Mouse (Mus musculus) ovary, postnatal 36 days (tissue): ENCODE results near the gene Slc22a21.
"Not testable (repeated sequence)": the region's sequence is repeated elsewhere in the genome, so short reads cannot be mapped to it uniquely, and the experiment has no call there.

ENCODE experiments used
- DNase-seq: peaks from one replicate; pipeline ENCODE4 v3.0.0; 2022; ENCODE audit warnings: low spot score, mixed read lengths

The Slc22a21 gene

DNA sequence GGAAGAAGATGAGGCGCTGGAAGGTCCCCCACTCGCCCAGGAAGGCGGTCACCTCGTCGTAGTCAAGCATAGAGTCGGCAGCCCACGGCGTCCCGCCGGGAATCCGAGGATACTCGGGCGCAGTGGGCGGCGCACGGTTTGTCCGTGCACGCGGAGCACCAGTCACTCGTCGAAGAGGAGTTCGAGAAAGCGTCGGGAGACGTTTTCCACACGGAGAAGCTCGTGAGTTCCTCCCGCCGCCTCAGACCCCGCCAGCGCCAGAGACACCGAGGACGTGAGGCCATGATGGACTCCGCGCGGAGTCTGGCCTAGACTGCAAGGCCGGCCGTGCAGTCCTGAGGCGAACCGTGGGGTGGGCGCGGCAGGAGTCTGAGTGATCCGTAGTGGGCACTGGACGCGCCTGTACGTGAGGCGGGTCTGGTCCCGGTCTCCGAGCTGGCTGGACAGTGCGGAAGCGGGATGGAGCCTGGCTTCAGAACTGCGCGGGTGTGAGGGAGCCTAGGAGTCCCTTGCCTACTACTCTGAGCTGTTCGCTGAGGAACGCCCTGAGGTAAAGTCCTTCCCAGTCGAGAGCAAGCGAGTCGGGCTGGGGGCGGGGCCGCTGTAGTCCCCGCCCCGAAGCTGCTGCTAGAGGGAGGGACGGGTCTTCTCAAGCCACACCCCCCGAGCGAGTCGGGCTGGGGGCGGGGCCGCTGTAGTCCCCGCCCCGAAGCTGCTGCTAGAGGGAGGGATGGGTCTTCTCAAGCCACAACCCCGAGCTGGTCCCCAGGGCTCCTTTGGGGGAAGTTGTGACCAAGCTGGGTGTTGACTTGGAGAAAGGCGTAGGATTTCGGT lies at the start of gene Slc22a21:
Gene Slc22a21, minus strand, starts transcription at position 545 of the 834 bp plus-strand sequence.
- DNase-seq = peak; percentile 74

- no peak for DNase-seq
These were observed 48.9 kb upstream of the Slc22a21 start for GRCm38 (mm10) chr11:54028997-54029396.

DNA sequence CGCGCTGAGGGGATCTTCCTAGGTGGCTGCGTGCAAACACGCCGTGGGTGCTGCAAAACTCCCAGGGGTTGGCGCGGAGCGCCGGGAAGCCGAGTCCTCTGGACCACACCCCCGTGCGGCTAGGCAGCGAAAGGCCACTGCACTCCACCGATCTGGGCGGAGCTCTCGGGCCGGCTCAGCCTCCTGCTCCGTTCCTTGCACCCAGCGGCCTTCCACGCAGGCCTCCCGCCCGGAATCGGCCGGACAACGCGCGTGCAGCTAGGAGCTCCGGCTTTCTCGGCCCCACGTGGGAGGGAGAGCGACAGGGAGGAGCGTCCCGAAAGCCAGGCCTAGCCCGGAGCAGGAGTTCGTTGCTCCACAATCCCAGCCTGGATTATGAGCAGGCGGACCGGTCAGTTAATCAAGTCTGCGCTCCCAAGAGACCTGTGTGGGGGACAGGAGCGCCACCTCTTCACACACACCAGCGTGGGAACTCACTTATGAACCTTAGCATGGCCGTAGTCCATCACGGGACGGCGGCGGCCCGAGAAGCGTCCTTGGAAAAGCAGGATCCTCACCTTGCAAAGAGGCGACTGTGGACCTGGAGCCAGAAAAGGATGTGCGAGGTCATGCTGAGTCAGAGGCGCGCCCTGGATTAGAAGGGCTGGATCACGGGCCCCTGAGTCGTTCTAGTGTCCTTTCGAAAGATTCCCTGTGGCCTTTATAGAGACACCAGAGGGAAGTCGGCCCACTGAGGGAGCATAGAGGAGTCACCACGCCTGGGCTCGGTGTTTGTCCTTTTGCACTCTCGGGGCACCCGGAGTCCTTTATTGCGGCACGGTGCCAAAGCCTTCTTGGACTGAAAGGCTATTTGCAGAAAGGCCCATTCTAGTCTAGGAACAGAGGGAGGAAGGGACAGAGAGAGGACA lies 48.2 kb upstream of the Slc22a21 start, which contains the start of gene Slc22a4:
Gene Slc22a4, minus strand, starts transcription at position 47 of the 908 bp plus-strand sequence.
- DNase-seq = peak; percentile 85

GRCm38 (mm10) chr11:54027131-54028043 lies 47.3 kb upstream of the Slc22a21 start:
- DNase-seq = no peak

- DNase-seq = no peak
These were observed 46.4 kb upstream of the Slc22a21 start for GRCm38 (mm10) chr11:54026491-54027041.

- no peak for DNase-seq
These were observed 41.4 kb upstream of the Slc22a21 start for GRCm38 (mm10) chr11:54021396-54022093.

GRCm38 (mm10) chr11:54018893-54019732 lies 39.0 kb upstream of the Slc22a21 start:
- DNase-seq = no peak

DNA sequence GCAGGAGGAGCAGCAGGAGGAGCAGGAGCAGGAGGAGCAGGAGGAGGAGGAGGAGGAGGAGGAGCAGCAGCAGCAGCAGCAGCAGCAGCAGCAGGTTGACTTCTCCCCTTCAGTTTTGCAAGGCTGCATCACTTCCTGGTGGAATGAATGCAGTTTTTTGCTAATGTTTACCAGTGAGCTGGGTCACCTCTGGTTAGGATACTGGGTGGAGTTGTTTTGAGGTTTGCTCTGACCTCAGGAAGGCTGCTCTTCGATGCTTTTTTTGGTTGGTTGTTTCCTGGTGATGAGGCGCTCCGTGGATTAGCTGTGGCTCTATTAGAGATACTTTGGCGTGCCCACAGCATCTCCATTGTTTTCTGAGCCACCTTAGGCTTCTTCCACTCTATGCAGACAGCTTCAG lies 37.5 kb upstream of the Slc22a21 start:
- no peak for DNase-seq

DNA sequence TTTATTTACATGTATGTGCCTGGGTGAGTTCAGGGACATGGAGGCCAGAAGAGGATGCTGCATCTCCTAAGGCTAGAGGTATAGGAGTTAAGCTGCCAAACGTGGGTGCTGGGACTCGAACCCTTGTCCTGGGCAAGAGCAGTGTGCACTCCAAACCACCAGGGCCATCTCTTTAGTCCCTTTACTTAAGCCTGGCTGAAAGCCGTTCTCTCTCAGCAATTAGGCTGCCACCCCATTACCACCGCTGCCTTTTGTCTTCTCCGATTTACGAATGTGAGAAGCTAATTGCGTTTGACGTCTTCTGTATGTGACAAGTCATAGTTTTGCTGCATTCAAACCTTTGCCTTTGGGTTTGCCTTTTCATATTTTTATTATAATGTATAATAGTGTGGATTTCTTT lies 35.9 kb upstream of the Slc22a21 start:
- no peak for DNase-seq

GRCm38 (mm10) chr11:54012961-54013360 lies 32.8 kb upstream of the Slc22a21 start:
- DNase-seq = no peak

GRCm38 (mm10) chr11:54011255-54011654 lies 31.1 kb upstream of the Slc22a21 start:
- DNase-seq = no peak

DNA sequence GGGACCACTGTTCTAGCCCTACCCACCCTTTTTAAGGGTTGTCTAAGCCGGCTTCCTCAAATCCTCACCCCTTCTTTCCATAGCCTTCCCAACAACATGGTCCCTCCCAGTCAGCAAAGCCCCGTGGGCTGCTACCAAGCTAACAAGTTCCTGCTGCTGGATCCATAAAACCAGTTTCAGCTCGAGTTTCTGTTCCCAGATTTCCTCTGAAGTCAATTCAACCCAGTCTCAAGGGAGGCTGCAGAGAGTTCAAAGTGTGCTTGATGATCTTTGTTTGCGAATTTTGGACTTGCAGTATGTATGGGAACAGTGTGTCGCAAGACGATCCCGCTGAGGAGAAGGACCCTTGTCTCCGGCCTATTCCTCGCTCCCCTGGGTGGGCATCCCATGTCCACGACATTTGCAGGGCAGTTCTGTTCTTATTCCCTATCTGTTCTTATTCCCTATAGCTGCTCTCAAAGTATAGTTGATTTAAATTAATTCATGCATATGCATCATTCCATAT lies 28.3 kb upstream of the Slc22a21 start:
- DNase-seq = no peak

GRCm38 (mm10) chr11:54007717-54008116 lies 27.6 kb upstream of the Slc22a21 start:
- no peak for DNase-seq

GRCm38 (mm10) chr11:54006901-54007300 lies 26.8 kb upstream of the Slc22a21 start:
- DNase-seq = peak; percentile 49

DNA sequence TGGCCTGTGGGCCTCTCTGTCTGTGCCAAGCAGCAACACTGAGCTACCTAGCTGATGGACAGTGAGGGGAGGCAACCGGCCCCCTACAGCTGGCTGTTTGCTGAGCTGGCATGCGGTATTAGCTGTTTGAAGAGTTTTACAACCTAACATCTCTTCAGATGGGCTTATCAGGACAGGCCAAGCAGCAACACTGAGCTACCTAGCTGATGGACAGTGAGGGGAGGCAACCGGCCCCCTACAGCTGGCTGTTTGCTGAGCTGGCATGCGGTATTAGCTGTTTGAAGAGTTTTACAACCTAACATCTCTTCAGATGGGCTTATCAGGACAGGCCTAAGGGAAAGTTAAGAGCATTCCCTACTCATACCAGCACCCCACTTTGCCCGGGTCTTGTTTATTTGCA lies 26.2 kb upstream of the Slc22a21 start:
- not testable (repeated sequence) for DNase-seq

DNA sequence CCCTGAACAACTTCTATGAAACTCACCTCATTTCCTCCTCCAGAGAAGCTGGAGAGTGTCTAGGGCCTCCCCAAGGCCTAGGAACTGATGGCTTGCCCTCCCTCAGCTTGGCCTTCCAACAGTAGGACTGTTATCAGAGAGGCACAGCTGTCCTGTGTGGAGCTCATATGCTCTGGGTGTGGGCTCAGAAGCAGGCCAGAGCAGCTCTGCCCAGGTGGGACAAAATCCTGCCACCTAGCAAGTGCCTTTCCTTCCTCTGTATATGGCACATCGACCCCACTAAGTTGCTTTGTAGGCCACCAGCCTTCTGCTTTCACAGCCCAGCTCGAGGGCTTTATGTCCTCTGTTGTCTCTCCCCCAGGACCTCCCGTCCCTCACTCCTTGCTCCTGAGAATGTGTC lies 24.6 kb upstream of the Slc22a21 start:
- no peak for DNase-seq

- no peak for DNase-seq
These were observed 24.1 kb upstream of the Slc22a21 start for GRCm38 (mm10) chr11:54004221-54004620.

DNA sequence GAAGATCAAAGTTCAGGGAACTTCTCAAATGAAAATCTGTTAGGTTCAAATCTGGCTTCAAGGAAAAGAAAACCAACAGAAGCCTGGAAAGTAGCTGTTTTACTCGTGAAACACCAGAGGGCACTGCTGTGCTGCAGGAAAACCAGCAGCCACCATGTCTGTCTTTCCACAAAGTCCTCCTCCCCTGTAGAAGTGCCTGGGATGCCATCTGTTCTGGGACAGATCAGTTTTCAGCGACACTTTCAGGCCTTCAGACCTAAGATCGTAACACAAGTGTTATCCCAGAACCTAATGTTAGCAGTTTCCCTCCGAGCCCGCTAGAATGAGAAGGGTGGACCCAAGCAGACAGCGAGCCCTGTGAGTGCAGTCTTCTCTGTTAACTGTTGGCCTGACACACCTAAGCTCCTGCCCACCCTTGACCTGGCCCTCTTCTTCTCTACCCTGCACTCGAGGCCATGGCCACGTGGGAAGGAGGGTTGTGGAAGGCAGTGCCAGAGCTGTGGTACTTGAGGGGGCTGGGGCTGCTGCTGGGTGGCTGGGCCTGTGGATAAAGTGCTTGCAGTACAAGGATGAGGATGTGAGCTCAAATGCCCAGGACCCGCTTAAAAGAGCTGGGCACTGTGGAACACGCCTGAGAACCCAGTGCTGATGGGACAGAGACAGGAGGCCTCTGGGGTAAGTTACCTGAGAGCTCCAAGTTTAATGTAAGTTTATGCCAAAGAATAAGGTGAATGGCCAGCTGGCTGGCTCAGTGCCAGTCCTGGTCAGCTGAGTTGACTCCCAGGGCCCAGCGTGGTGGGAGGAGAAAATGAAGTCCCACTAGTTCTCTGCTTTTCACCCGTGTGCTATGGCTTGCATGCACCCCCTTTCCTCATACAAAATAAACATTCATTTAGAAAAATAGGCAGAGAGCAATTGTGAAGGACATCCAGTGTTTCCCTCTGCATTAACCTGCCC lies 22.9 kb upstream of the Slc22a21 start:
- DNase-seq = peak; percentile 31
